Mouse (Mus musculus) myocyte (in vitro differentiated cells): ENCODE data around the gene Raet1d.
"Not testable (repeated sequence)": the region's sequence is repeated elsewhere in the genome, so short reads cannot be mapped to it uniquely, and the experiment has no call there.

Experiments
- E2F4 ChIP-seq: IDR thresholded peaks from one replicate; pipeline ENCODE4 v1.6.1; 2011; ENCODE audit warnings: mild to moderate bottlenecking, control low read depth, moderate library complexity; ENCODE audit not compliant: insufficient read depth
- MAX ChIP-seq: IDR thresholded peaks from one replicate; pipeline ENCODE4 v1.6.1; 2011; ENCODE audit warnings: low read depth, mild to moderate bottlenecking, control low read depth
- MYOD1 ChIP-seq, 3 experiments: IDR thresholded peaks; one replicate each; pipeline ENCODE4 v1.6.1; 2011; ENCODE audit warnings: control low read depth in 2 of 3, low read depth in 2 of 3, mild to moderate bottlenecking in 2 of 3, moderate library complexity in 1 of 3; ENCODE audit not compliant: insufficient read length in 2 of 3, control insufficient read depth in 1 of 3
- MYOG ChIP-seq, 3 experiments: IDR thresholded peaks; one replicate each; pipeline ENCODE4 v1.6.1; 2011; ENCODE audit warnings: control low read depth in 2 of 3, low read depth in 2 of 3, mild to moderate bottlenecking in 2 of 3; ENCODE audit not compliant: insufficient read length in 2 of 3, control insufficient read depth in 1 of 3, insufficient read depth in 1 of 3
- POLR2A ChIP-seq: IDR thresholded peaks from one replicate; pipeline ENCODE4 v1.6.1; 2011; ENCODE audit warnings: low read depth, mild to moderate bottlenecking, control low read depth, moderate library complexity; ENCODE audit not compliant: insufficient read length
- POLR2AphosphoS2 ChIP-seq: IDR thresholded peaks from one replicate; pipeline ENCODE4 v1.6.1; 2011; ENCODE audit warnings: low read depth, control low read depth; ENCODE audit not compliant: insufficient read length
- SRF ChIP-seq: IDR thresholded peaks from one replicate; pipeline ENCODE4 v1.6.1; 2011; ENCODE audit warnings: low read depth; ENCODE audit not compliant: control insufficient read depth, insufficient read length
- TCF12 ChIP-seq: IDR thresholded peaks from one replicate; pipeline ENCODE4 v1.6.1; 2011; ENCODE audit warnings: mild to moderate bottlenecking, control low read depth; ENCODE audit not compliant: poor library complexity, insufficient read depth, severe bottlenecking
- TCF3 ChIP-seq: IDR thresholded peaks from one replicate; pipeline ENCODE4 v1.6.1; 2011; ENCODE audit warnings: low read depth, control low read depth; ENCODE audit not compliant: insufficient read length
- USF1 ChIP-seq: IDR thresholded peaks from one replicate; pipeline ENCODE4 v1.6.1; 2011; ENCODE audit warnings: low read depth, mild to moderate bottlenecking, control low read depth, moderate library complexity

DNA sequence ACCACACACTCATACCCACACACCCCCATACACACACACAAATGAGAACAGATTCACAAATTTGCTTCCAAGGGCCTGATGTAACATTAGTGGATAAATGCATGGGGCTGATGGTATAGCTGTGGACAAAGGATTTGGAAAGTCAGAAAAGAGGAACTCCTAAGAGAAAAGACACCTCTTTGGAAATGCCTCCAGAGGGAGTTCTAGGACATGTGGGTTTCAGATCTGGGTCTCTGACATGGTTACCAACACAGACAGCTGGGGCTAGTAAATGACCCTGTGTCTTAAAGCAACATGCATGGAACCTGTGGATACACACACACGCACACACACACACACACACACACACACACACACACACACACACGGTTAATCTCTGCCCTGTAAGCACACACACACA is 605 bp downstream of the Raet1d start:
- TF ChIP-seq POLR2A; MAX; TCF12; POLR2AphosphoS2; USF1; E2F4; TCF3; MYOD1 (IDR thresholded peaks at IDR 0.05; ENCODE audit: control insufficient read depth in 1 of 3, insufficient read length in 2 of 3, low read depth in 2 of 3); SRF; MYOG (IDR thresholded peaks at IDR 0.05; ENCODE audit: control insufficient read depth in 1 of 3, insufficient read depth in 1 of 3, insufficient read length in 2 of 3, low read depth in 2 of 3): not testable (repeated sequence)
